Mouse (Mus musculus): Measurements from ENCODE around the gene Qsox1.

The Qsox1 gene

GRCm38 (mm10) chr1:155750517-155751178, 62.0 kb downstream of the Qsox1 start:
- in situ Hi-C loops (cut with MboI; ENCODE audit: unreplicated experiment in 2 of 2), result no loop called here

- in situ Hi-C loops (cut with MboI; ENCODE audit: unreplicated experiment in 2 of 2), result no loop called here
These were observed 64.8 kb downstream of the Qsox1 start for GRCm38 (mm10) chr1:155747911-155748310.

GRCm38 (mm10) chr1:155747011-155747410, 65.7 kb downstream of the Qsox1 start:
- in situ Hi-C loops (cut with MboI; ENCODE audit: unreplicated experiment in 2 of 2), result no loop called here

GRCm38 (mm10) chr1:155742411-155743363, 70.0 kb downstream of the Qsox1 start:
- in situ Hi-C loops (cut with MboI; ENCODE audit: unreplicated experiment in 2 of 2), result no loop called here

- in situ Hi-C loops (cut with MboI; ENCODE audit: unreplicated experiment in 2 of 2), result no loop called here
These were observed 70.7 kb downstream of the Qsox1 start for GRCm38 (mm10) chr1:155741988-155742387.

- in situ Hi-C loops (cut with MboI; ENCODE audit: unreplicated experiment in 2 of 2), result no loop called here
These were observed 71.2 kb downstream of the Qsox1 start for GRCm38 (mm10) chr1:155741378-155741945.

GRCm38 (mm10) chr1:155740622-155741377, 71.9 kb downstream of the Qsox1 start:
- in situ Hi-C loops (cut with MboI; ENCODE audit: unreplicated experiment in 2 of 2), result no loop called here

- in situ Hi-C loops (cut with MboI; ENCODE audit: unreplicated experiment in 2 of 2), result no loop called here
These were observed 74.8 kb downstream of the Qsox1 start for GRCm38 (mm10) chr1:155737809-155738383.

GRCm38 (mm10) chr1:155737017-155737808, 75.5 kb downstream of the Qsox1 start:
- in situ Hi-C loops (cut with MboI; ENCODE audit: unreplicated experiment in 2 of 2), result no loop called here

- in situ Hi-C loops (cut with MboI; ENCODE audit: unreplicated experiment in 2 of 2), result no loop called here
These were observed 76.4 kb downstream of the Qsox1 start for GRCm38 (mm10) chr1:155736096-155736825.

GRCm38 (mm10) chr1:155731156-155731555, 81.5 kb downstream of the Qsox1 start:
- in situ Hi-C loops (cut with MboI; ENCODE audit: unreplicated experiment in 2 of 2), result no loop called here

GRCm38 (mm10) chr1:155729113-155729795, 83.4 kb downstream of the Qsox1 start:
- in situ Hi-C loops (cut with MboI; ENCODE audit: unreplicated experiment in 2 of 2), result no loop called here

GRCm38 (mm10) chr1:155727830-155728229, 84.9 kb downstream of the Qsox1 start:
- in situ Hi-C loops (cut with MboI; ENCODE audit: unreplicated experiment in 2 of 2), result no loop called here

All from v-Abl transformed pro-B cells (cell line).